Mouse (Mus musculus) lung, adult 2 months (tissue): ENCODE measurements at regions not wholly inside any gene's neighbourhood (a gene's known extent, or its start where the extent isn't known, plus 50 kb on each side); places are given as distances from the start of the nearest gene placed in this dataset.

Source experiments
- CTCF ChIP-seq: fragments of 200-500 bp; IDR thresholded peaks from 2 replicates; pipeline ENCODE4 v1.5.1; 2011; ENCODE audit warnings: mild to moderate bottlenecking, low read length, control low read depth; ENCODE audit not compliant: insufficient read depth
- POLR2A ChIP-seq: fragments of 200-500 bp; IDR thresholded peaks from 2 replicates; pipeline ENCODE4 v1.6.1; 2011; ENCODE audit warnings: low read depth, mild to moderate bottlenecking, control low read depth, low read length, borderline replicate concordance; ENCODE audit errors: extremely low read depth

DNA sequence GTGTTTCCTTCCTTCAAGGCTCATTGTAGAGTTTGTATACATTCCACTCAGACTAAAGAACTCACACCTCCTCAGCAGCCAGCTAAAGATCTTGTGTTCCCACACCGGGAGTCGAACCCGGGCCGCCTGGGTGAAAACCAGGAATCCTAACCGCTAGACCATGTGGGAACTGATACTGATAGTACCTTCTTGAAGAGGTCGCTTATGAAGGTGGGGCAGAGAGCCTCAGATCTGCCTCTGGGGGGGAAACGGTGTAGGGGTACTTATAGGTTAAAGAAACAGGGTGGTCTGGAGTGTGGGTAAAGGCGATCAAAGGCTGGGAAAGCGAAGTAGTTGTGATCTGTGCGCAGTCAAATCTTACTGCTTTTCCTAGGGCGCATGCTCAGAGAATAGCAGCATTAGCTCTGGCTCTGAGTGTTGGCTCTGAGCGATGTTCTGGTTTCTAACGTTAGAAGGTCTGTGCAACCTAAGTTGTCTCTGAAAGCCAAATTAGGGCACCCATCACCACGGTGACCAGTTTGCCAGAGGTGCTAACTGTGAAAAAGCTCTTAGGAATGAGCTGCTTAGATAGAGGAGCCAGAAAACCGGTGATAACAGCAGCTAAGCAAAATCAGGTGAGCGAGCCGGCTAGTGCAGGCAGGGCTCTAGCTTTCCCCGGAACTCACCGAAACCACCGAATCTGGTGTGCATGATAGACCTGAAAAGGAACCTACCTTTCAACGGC, 71.2 kb upstream of the Acpp start:
- no peak for TF ChIP-seq CTCF
- TF ChIP-seq POLR2A = no peak
